Mouse (Mus musculus) bone marrow, adult 2 months (tissue): ENCODE results near the gene Bnipl.

Experiments
- CTCF ChIP-seq: fragments of 200-500 bp; IDR thresholded peaks from 2 replicates; pipeline ENCODE4 v1.5.1; 2011; ENCODE audit warnings: low read length, control low read depth; ENCODE audit not compliant: control insufficient read depth, insufficient read depth
- POLR2A ChIP-seq: fragments of 200-500 bp; IDR thresholded peaks from 2 replicates; pipeline ENCODE4 v1.6.1; 2011; ENCODE audit warnings: low read depth, mild to moderate bottlenecking, control low read depth, low read length, borderline replicate concordance; ENCODE audit not compliant: control insufficient read depth

DNA sequence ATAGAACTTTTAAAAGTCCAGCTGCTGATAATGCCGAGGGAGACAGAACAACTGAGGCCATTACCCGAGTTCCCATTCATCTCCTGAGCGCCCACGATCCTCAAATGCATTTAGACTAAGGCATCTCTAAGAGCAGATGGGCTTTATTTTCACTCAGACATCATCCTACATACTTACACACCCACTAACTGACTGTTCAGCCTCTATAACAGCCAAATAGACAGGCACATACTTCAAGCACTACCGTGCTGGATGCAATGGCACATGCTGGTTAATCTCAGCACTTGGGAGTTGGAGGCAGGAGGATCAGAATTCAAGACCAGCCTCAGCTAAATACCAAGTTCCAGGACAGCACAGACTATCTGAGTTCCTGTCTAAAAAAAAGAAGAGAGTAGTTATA is 18.8 kb upstream of the Bnipl start:
- TF ChIP-seq POLR2A (no peak), CTCF (no peak)
